Mouse (Mus musculus) lung, embryonic 14.5 days (tissue): ENCODE measurements at regions not wholly inside any gene's neighbourhood (a gene's known extent, or its start where the extent isn't known, plus 50 kb on each side); places are given as distances from the start of the nearest gene placed in this dataset.

Experiments used
- ATAC-seq: fragments of 200-750 bp; cut with Nextera tagmentation; 2 replicates; pipeline ENCODE4 v1.8.0; 2017; ENCODE audit warnings: mild to moderate bottlenecking, moderate TSS enrichment, moderate library complexity; ENCODE audit not compliant: insufficient read depth
- DNase-seq: peaks from one replicate; pipeline ENCODE4 v3.0.0-alpha.2; 2015
- H3K27ac ChIP-seq: fragments of 300-500 bp; sonication (generic); 2 replicates; pipeline ENCODE4 v1.5.1; 2014; ENCODE audit warnings: low read depth, mild to moderate bottlenecking, moderate library complexity
- H3K27me3 ChIP-seq: fragments of 300-500 bp; sonication (generic); 2 replicates; pipeline ENCODE4 v1.6.1; 2014; ENCODE audit warnings: low read length, control low read depth; ENCODE audit not compliant: insufficient read depth
- H3K36me3 ChIP-seq: fragments of 300-500 bp; sonication (generic); 2 replicates; pipeline ENCODE4 v1.6.1; 2014; ENCODE audit warnings: control low read depth; ENCODE audit not compliant: insufficient read depth
- H3K4me1 ChIP-seq: fragments of 300-500 bp; sonication (generic); 2 replicates; pipeline ENCODE4 v1.6.1; 2014; ENCODE audit warnings: antibody characterized with exemption, control low read depth; ENCODE audit not compliant: insufficient read depth
- H3K4me2 ChIP-seq: fragments of 300-500 bp; sonication (generic); 2 replicates; pipeline ENCODE4 v1.6.1; 2014; ENCODE audit warnings: mild to moderate bottlenecking
- H3K4me3 ChIP-seq: fragments of 300-500 bp; sonication (generic); 2 replicates; pipeline ENCODE4 v1.5.1; 2014; ENCODE audit warnings: low read depth, low read length
- H3K9ac ChIP-seq: fragments of 300-500 bp; sonication (generic); 2 replicates; pipeline ENCODE4 v1.6.1; 2014
- H3K9me3 ChIP-seq: fragments of 300-500 bp; sonication (generic); 2 replicates; pipeline ENCODE4 v1.6.1; 2016; ENCODE audit warnings: low read depth, low read length, control low read depth
- CTCF ChIP-seq: IDR thresholded peaks from 2 replicates; pipeline ENCODE4 v1.5.1; 2016; ENCODE audit warnings: antibody characterized with exemption, low read depth
- WGBS: fragments of 180-500 bp; shearing (Covaris S2); extraction: QIAGEN DNeasy Blood & Tissue Kit; methylation state at CpG from one replicate; pipeline ENCODE4 v1.1.7; 2014; 5-methylcytosine and 5-hydroxymethylcytosine counted together

- no peak for TF ChIP-seq CTCF
- 43% methylated on average over 2 of the region's 2 CpGs for WGBS
- H3K4me2 ChIP-seq = no peak overlapping the region
Observed at GRCm38 (mm10) chr10:6053207-6053606, 131.0 kb upstream of the Rgs17 start.

GRCm38 (mm10) chr10:6043358-6043757, 121.2 kb upstream of the Rgs17 start:
- Histone ChIP-seq H3K36me3 (no peaks in the 10 kb centered on the region), H3K9ac (no peak overlapping the region), H3K9me3 (no peaks in the 10 kb centered on the region), H3K4me1 (no peaks in the 10 kb centered on the region), H3K4me3 (no peak overlapping the region), H3K4me2 (no peak overlapping the region), H3K27me3 (no peaks in the 10 kb centered on the region), H3K27ac (no peak overlapping the region)
- 51% methylated on average over 5 of the region's 5 CpGs for WGBS
- no peak; the same call in 1 of the 2 replicates for ATAC-seq
- TF ChIP-seq CTCF = no peak
- peak; percentile 67 for DNase-seq

More at GRCm38 (mm10) chr10:6053207-6053606, 131.0 kb upstream of the Rgs17 start:
- Histone ChIP-seq H3K9me3 (no peaks in the 10 kb centered on the region), H3K27me3 (no peaks in the 10 kb centered on the region), H3K36me3 (no peaks in the 10 kb centered on the region), H3K4me1 (no peaks in the 10 kb centered on the region), H3K27ac (no peak overlapping the region), H3K9ac (no peak overlapping the region), H3K4me3 (no peak overlapping the region)
- no peak for DNase-seq
- no peak for ATAC-seq

- no peaks in the 10 kb centered on the region for H3K36me3 ChIP-seq
- no peaks in the 10 kb centered on the region for H3K4me1 ChIP-seq
- H3K4me3 ChIP-seq = no peak overlapping the region
- no peaks in the 10 kb centered on the region for H3K9me3 ChIP-seq
- H3K9ac ChIP-seq = no peak overlapping the region
- DNase-seq (peak; percentile 62), ATAC-seq (peak; percentile 60)
- no peak for TF ChIP-seq CTCF
- H3K27ac ChIP-seq = no peak overlapping the region
- no peak overlapping the region for H3K4me2 ChIP-seq
- WGBS = 34% methylated on average over 4 of the region's 4 CpGs
- no peaks in the 10 kb centered on the region for H3K27me3 ChIP-seq
Observed at GRCm38 (mm10) chr10:6039771-6040170, 117.6 kb upstream of the Rgs17 start.

DNA sequence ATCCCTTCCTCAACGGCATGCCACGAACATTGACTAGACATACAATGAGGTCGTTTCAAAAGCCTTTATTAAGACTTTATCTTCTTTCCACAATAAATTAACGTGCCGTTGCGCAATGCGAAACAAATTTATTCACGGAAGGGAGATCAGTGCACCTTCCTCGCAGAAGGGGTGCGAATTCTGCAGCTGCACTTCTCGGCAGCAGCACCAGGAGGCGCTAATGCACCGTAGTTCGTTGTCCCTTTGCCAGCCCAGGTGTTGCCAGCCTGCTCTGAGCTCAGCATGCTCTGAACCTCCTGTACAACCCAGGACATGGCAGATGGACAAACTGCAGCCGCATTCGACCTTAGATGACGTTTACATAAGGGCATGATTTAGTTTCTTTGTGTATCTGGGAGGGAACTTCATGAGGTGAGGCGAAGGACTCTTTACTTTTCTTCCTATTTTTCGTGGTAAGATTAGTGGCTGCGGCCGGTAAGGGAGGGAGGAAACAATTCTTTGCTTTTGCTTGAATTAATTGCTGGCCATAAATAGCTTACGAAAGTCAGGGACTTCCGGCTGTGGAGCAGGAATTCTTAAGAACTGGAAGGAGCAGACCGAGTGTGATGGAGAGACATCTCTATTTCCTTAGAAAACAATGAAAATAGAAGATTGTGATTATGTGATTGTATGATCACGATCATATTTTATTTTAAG, 113.7 kb upstream of the Rgs17 start:
- DNase-seq = peak; percentile 86
- Histone ChIP-seq H3K27me3 (no peaks in the 10 kb centered on the region), H3K4me3 (no peak overlapping the region), H3K4me1 (no peaks in the 10 kb centered on the region), H3K9me3 (no peaks in the 10 kb centered on the region), H3K36me3 (no peaks in the 10 kb centered on the region), H3K27ac (no peak overlapping the region), H3K4me2 (peak overlapping the region; percentile 40), H3K9ac (no peak overlapping the region)
- 23% methylated on average over 25 of the region's 25 CpGs for WGBS
- peak; percentile 70; the same call in 1 of the 2 replicates for ATAC-seq
- TF ChIP-seq CTCF = peak; percentile 95

DNA sequence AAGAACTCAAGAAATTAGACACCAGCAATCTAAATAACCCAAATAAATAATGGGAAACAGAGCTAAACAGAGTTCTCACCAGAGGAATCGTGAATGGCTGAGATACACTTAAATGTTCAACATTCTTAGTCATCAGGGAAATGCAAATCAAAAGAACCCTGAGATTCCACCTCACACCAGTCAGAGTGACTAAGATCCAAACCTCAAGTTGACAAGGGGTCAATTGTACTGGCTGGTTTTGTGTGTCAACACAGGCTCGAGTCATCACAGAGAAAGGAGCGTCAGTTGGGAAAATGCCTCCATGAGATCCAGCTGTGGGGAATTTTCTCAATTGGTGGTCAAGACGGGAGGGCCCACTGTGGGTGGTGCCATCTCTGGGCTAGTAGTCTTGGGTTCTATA, 110.3 kb upstream of the Rgs17 start:
- no peak for DNase-seq
- Histone ChIP-seq H3K27ac (no peak overlapping the region), H3K9ac (no peak overlapping the region), H3K9me3 (no peaks in the 10 kb centered on the region), H3K4me3 (no peak overlapping the region), H3K27me3 (no peaks in the 10 kb centered on the region), H3K4me1 (no peaks in the 10 kb centered on the region), H3K4me2 (no peak overlapping the region), H3K36me3 (no peaks in the 10 kb centered on the region)
- no peak for TF ChIP-seq CTCF
- ATAC-seq = no peak
- WGBS = 59% methylated on average over 4 of the region's 4 CpGs

- no peaks in the 10 kb centered on the region for H3K36me3 ChIP-seq
- H3K4me2 ChIP-seq = no peak overlapping the region
- no peak for ATAC-seq
- no peaks in the 10 kb centered on the region for H3K27me3 ChIP-seq
- WGBS = 39% methylated on average over 1 of the region's 1 CpGs
- DNase-seq = no peak
- H3K9ac ChIP-seq = no peak overlapping the region
- no peaks in the 10 kb centered on the region for H3K9me3 ChIP-seq
- no peak for TF ChIP-seq CTCF
- no peak overlapping the region for H3K4me3 ChIP-seq
- no peak overlapping the region for H3K27ac ChIP-seq
- H3K4me1 ChIP-seq = no peaks in the 10 kb centered on the region
Observed at GRCm38 (mm10) chr10:6027551-6027950, 105.4 kb upstream of the Rgs17 start.

- DNase-seq (no peak), ATAC-seq (no peak)
- Histone ChIP-seq H3K4me3 (no peak overlapping the region), H3K4me1 (no peaks in the 10 kb centered on the region), H3K36me3 (no peaks in the 10 kb centered on the region), H3K9ac (no peak overlapping the region), H3K27ac (no peak overlapping the region), H3K27me3 (no peaks in the 10 kb centered on the region), H3K9me3 (no peaks in the 10 kb centered on the region), H3K4me2 (no peak overlapping the region)
- TF ChIP-seq CTCF = no peak
- WGBS = 70% methylated on average over 5 of the region's 5 CpGs
Observed at GRCm38 (mm10) chr10:6026317-6026716, 104.1 kb upstream of the Rgs17 start.
